Mouse (Mus musculus) lung, embryonic 14.5 days (tissue): ENCODE results near the gene Mfrp. TPM values are rescaled to one million over a fixed set of nuclear protein-coding genes. Genes with fewer than 3 reads are reported as not detected.

Experiments
- ATAC-seq: fragments of 200-750 bp; cut with Nextera tagmentation; 2 replicates; pipeline ENCODE4 v1.8.0; 2017; ENCODE audit warnings: mild to moderate bottlenecking, moderate TSS enrichment, moderate library complexity; ENCODE audit not compliant: insufficient read depth
- DNase-seq: peaks from one replicate; pipeline ENCODE4 v3.0.0-alpha.2; 2015
- H3K27ac ChIP-seq: fragments of 300-500 bp; sonication (generic); 2 replicates; pipeline ENCODE4 v1.5.1; 2014; ENCODE audit warnings: low read depth, mild to moderate bottlenecking, moderate library complexity
- H3K27me3 ChIP-seq: fragments of 300-500 bp; sonication (generic); 2 replicates; pipeline ENCODE4 v1.6.1; 2014; ENCODE audit warnings: low read length, control low read depth; ENCODE audit not compliant: insufficient read depth
- H3K36me3 ChIP-seq: fragments of 300-500 bp; sonication (generic); 2 replicates; pipeline ENCODE4 v1.6.1; 2014; ENCODE audit warnings: control low read depth; ENCODE audit not compliant: insufficient read depth
- H3K4me1 ChIP-seq: fragments of 300-500 bp; sonication (generic); 2 replicates; pipeline ENCODE4 v1.6.1; 2014; ENCODE audit warnings: antibody characterized with exemption, control low read depth; ENCODE audit not compliant: insufficient read depth
- H3K4me2 ChIP-seq: fragments of 300-500 bp; sonication (generic); 2 replicates; pipeline ENCODE4 v1.6.1; 2014; ENCODE audit warnings: mild to moderate bottlenecking
- H3K4me3 ChIP-seq: fragments of 300-500 bp; sonication (generic); 2 replicates; pipeline ENCODE4 v1.5.1; 2014; ENCODE audit warnings: low read depth, low read length
- H3K9ac ChIP-seq: fragments of 300-500 bp; sonication (generic); 2 replicates; pipeline ENCODE4 v1.6.1; 2014
- H3K9me3 ChIP-seq: fragments of 300-500 bp; sonication (generic); 2 replicates; pipeline ENCODE4 v1.6.1; 2016; ENCODE audit warnings: low read depth, low read length, control low read depth
- CTCF ChIP-seq: IDR thresholded peaks from 2 replicates; pipeline ENCODE4 v1.5.1; 2016; ENCODE audit warnings: antibody characterized with exemption, low read depth
- WGBS: fragments of 180-500 bp; shearing (Covaris S2); extraction: QIAGEN DNeasy Blood & Tissue Kit; methylation state at CpG from one replicate; pipeline ENCODE4 v1.1.7; 2014; 5-methylcytosine and 5-hydroxymethylcytosine counted together
- polyA plus RNA-seq: library from polyadenylated mRNA; unstranded; fragments of >200 nt; fragmentation: Nextera tagmentation; extraction: Ambion mirVana; gene quantifications from 2 replicates; pipeline ENCODE4 v1.2.1, GENCODE M21; 2014

Mfrp gene
- polyA plus RNA-seq, 1 experiment from 2014 or later: 0.07 TPM

- Histone ChIP-seq H3K4me1 (peaks cover 7% of the 10 kb centered on the region; the same call in 1 of the 2 replicates), H3K36me3 (no peaks in the 10 kb centered on the region), H3K4me3 (no peak overlapping the region), H3K27ac (no peak overlapping the region), H3K9ac (no peak overlapping the region), H3K27me3 (0 out of 2 replicates have a peak, but pooled peaks cover 11% of the 10 kb centered on the region), H3K9me3 (no peaks in the 10 kb centered on the region), H3K4me2 (0 out of 2 replicates have a peak overlapping the region, but pooled peaks have one; percentile 10)
- 23% methylated on average over 16 of the region's 16 CpGs for WGBS
- ATAC-seq (peak; percentile 75), DNase-seq (peak; percentile 80)
- no peak for TF ChIP-seq CTCF
These were observed 22.4 kb upstream of the Mfrp start for GRCm38 (mm10) chr9:44078955-44079756.

DNA sequence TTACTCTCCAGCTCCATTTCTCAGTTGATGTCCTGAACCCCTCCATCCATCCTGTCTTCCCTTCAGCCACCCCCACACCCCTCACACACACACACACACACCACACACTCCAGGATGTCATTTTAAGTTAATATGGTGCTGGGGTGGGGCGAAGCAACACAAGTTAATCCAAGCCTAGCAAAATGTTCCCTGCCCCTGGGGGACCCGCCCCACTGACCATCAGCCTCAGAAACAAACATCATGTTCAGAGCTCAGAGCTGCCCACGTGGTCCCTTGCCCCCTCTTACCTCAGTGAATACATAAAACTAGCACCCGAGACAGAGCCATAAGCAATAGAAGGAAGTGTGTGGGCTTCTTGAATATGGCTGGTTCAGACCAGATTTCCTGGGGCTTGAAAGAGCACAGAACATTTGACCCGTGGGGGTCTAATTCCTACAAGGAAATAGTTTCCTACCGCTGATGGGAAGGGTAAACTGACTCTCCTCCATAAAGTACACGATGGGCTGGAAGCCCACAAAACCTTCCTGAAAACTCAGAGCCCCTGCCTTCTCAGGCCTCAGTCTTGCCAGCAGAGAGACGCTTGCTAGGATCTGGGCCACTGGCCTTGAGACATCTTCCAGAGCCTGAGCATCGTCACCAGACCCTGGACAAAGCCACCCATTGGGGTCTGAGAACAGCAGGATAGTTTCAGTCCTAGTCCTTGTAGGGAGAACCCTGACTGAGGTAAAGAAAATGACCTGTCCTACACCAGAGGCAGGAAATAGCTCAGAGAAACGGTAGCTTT, 21.3 kb upstream of the Mfrp start:
- 64% methylated on average over 10 of the region's 10 CpGs for WGBS
- 0 out of 2 replicates have a peak overlapping the region, but pooled peaks have one; percentile 8 for H3K27ac ChIP-seq

DNA sequence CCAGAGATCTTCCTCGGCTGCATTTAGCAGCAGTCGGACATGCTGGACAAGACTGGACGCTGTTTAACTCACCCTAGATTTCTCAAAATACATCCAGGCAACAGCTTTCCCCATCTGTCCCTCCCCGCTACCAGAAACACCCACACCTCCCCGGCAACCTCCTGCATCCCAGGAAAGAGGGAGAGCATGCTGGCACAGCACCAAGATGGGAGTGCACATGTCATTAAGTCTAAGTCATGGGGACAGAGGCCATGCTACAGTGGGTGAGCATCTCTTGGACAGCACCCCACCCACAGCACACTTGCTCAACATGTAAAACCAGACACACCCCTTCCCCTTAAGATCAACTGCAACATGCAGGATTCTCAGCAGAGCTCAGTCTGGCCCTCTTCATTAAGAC, 20.6 kb upstream of the Mfrp start:
- Histone ChIP-seq H3K9me3 (no peaks in the 10 kb centered on the region), H3K9ac (no peak overlapping the region), H3K27me3 (peaks cover 17% of the 10 kb centered on the region; the same call in 1 of the 2 replicates), H3K4me3 (no peak overlapping the region), H3K4me2 (no peak overlapping the region), H3K4me1 (peaks cover 7% of the 10 kb centered on the region), H3K27ac (no peak overlapping the region), H3K36me3 (no peaks in the 10 kb centered on the region)
- TF ChIP-seq CTCF: no peak
- no peak for ATAC-seq
- DNase-seq: no peak
- 60% methylated on average over 5 of the region's 5 CpGs for WGBS

More for the DNA sequence above, 21.3 kb upstream of the Mfrp start:
- ATAC-seq (no peak), DNase-seq (no peak)
- H3K9ac ChIP-seq: no peak overlapping the region
- H3K27me3 ChIP-seq: peaks cover 12% of the 10 kb centered on the region; the same call in 1 of the 2 replicates
- no peak overlapping the region for H3K4me2 ChIP-seq
- H3K36me3 ChIP-seq: no peaks in the 10 kb centered on the region
- H3K4me3 ChIP-seq: no peak overlapping the region
- H3K4me1 ChIP-seq: peaks cover 7% of the 10 kb centered on the region
- H3K9me3 ChIP-seq: no peaks in the 10 kb centered on the region
- no peak for TF ChIP-seq CTCF

DNA sequence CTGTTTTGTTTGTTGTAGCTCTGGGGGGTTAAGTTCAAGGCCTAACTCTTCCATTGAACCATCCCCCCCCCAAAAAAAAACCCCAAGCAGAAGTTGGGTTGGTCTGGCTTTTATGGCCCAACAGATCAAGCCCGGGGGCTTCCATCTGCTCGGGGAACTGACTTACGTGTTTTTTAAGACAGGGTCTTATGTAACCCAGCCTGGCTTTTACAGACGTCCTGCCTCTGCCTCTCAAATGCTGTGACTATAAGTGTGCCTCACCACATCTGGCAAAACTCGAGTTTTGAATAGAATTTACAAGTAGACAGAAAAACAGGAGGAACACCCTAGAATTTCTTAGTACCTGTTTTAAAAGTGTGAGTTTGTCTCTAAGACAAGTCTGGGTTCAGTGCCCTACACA, 19.9 kb upstream of the Mfrp start:
- peaks cover 7% of the 10 kb centered on the region for H3K4me1 ChIP-seq
- 64% methylated on average over 5 of the region's 5 CpGs for WGBS

GRCm38 (mm10) chr9:44082266-44082665, 19.3 kb upstream of the Mfrp start:
- H3K4me3 ChIP-seq: no peak overlapping the region
- H3K9me3 ChIP-seq: no peaks in the 10 kb centered on the region
- no peak overlapping the region for H3K9ac ChIP-seq
- no peak overlapping the region for H3K4me2 ChIP-seq
- H3K4me1 ChIP-seq: peaks cover 7% of the 10 kb centered on the region
- H3K27me3 ChIP-seq: peaks cover 26% of the 10 kb centered on the region; the same call in 1 of the 2 replicates
- WGBS: 92% methylated on average over 5 of the region's 5 CpGs
- no peak overlapping the region for H3K27ac ChIP-seq
- DNase-seq (no peak), ATAC-seq (no peak)
- TF ChIP-seq CTCF: no peak
- no peaks in the 10 kb centered on the region for H3K36me3 ChIP-seq

More for the DNA sequence above, 19.9 kb upstream of the Mfrp start:
- peaks cover 21% of the 10 kb centered on the region; the same call in 1 of the 2 replicates for H3K27me3 ChIP-seq
- H3K27ac ChIP-seq: no peak overlapping the region
- no peak for ATAC-seq
- no peak overlapping the region for H3K9ac ChIP-seq
- H3K4me3 ChIP-seq: no peak overlapping the region
- TF ChIP-seq CTCF: no peak
- H3K36me3 ChIP-seq: no peaks in the 10 kb centered on the region
- H3K9me3 ChIP-seq: no peaks in the 10 kb centered on the region
- DNase-seq: no peak
- no peak overlapping the region for H3K4me2 ChIP-seq

- TF ChIP-seq CTCF: no peak
- Histone ChIP-seq H3K36me3 (no peaks in the 10 kb centered on the region), H3K9ac (no peak overlapping the region), H3K4me3 (peak overlapping the region; percentile 59), H3K27ac (no peak overlapping the region), H3K4me1 (peaks cover 13% of the 10 kb centered on the region), H3K4me2 (peak overlapping the region; percentile 100), H3K9me3 (no peaks in the 10 kb centered on the region), H3K27me3 (peaks cover 29% of the 10 kb centered on the region; the same call in 1 of the 2 replicates)
- ATAC-seq (no peak), DNase-seq (no peak)
- WGBS: 5% methylated on average over 23 of the region's 23 CpGs
These were observed 18.0 kb upstream of the Mfrp start for GRCm38 (mm10) chr9:44083392-44084121.
